Mouse (Mus musculus): ENCODE measurements at regions not wholly inside any gene's neighbourhood (a gene's known extent, or its start where the extent isn't known, plus 50 kb on each side); places are given as distances from the start of the nearest gene placed in this dataset.

- no peak for TF ChIP-seq CTCF (IDR thresholded peaks at IDR 0.05; ENCODE audit: control insufficient read depth, insufficient read depth, insufficient read length)
- TF ChIP-seq MYOG (IDR thresholded peaks at IDR 0.05; ENCODE audit: control insufficient read depth, extremely low read depth, insufficient read length): no peak
- TF ChIP-seq MAX (IDR thresholded peaks at IDR 0.05): no peak
- no peak for TF ChIP-seq USF1 (IDR thresholded peaks at IDR 0.05; ENCODE audit: low read depth)
- no peak for TF ChIP-seq CEBPB (IDR thresholded peaks at IDR 0.05; ENCODE audit: low read depth)
- TF ChIP-seq FOSL1 (IDR thresholded peaks at IDR 0.05; ENCODE audit: insufficient read depth, low read length, poor library complexity, severe bottlenecking): no peak
Observed at GRCm38 (mm10) chr10:99383028-99383427, 120.0 kb downstream of the Dusp6 start.
